Mouse (Mus musculus) left cerebral cortex, adult 2 months (tissue): Measurements from ENCODE around the gene Adgrv1. TPM values are rescaled to one million over a fixed set of nuclear protein-coding genes. Genes with fewer than 3 reads are reported as not detected.
"Not testable (repeated sequence)": the region's sequence is repeated elsewhere in the genome, so short reads cannot be mapped to it uniquely, and the experiment has no call there.

Source experiments
- DNase-seq, 2 experiments: peaks; one replicate each; pipeline ENCODE4 v3.0.0; 2021 to 2022; ENCODE audit warnings: low spot score in 2 of 2, mixed read lengths in 1 of 2; ENCODE audit errors: extremely low spot score in 1 of 2
- H3K27ac ChIP-seq: fragments of 200-600 bp; 2 replicates; pipeline ENCODE4 v1.8.1; 2022
- H3K4me3 ChIP-seq: fragments of 200-600 bp; 2 replicates; pipeline ENCODE4 v1.8.1; 2022
- CTCF ChIP-seq: fragments of 200-600 bp; IDR thresholded peaks from 2 replicates; pipeline ENCODE4 v1.8.1; 2022; ENCODE audit warnings: antibody characterized with exemption, mild to moderate bottlenecking, moderate library complexity
- intact Hi-C: fragments of 180-260 bp; cut with DNase I; formaldehyde crosslinking; loops from one replicate; pipeline ENCODE4 v1.15.1; 2025
- long read RNA-seq, 2 experiments: library from polyadenylated mRNA; stranded (forward); transcript quantifications; one replicate each; pipeline ENCODE4 v2.0.0; 2021; ENCODE audit warnings: borderline mapping rate in 2 of 2
- total RNA-seq, 2 experiments: library from RNA; stranded (reverse); gene quantifications; 2 replicates each; pipeline ENCODE4 v1.2.3; 2021

Adgrv1 gene
- total RNA-seq = 1 to 10 TPM; 1.4 to 1.6 TPM
- long read RNA-seq, experiment 1, partial matches to known transcripts = 0 of 3 reads
- long read RNA-seq, experiment 1, other reads (novel, unspliced or antisense) = 3 of 3 reads
- long read RNA-seq, experiment 2 = 0 reads

DNA sequence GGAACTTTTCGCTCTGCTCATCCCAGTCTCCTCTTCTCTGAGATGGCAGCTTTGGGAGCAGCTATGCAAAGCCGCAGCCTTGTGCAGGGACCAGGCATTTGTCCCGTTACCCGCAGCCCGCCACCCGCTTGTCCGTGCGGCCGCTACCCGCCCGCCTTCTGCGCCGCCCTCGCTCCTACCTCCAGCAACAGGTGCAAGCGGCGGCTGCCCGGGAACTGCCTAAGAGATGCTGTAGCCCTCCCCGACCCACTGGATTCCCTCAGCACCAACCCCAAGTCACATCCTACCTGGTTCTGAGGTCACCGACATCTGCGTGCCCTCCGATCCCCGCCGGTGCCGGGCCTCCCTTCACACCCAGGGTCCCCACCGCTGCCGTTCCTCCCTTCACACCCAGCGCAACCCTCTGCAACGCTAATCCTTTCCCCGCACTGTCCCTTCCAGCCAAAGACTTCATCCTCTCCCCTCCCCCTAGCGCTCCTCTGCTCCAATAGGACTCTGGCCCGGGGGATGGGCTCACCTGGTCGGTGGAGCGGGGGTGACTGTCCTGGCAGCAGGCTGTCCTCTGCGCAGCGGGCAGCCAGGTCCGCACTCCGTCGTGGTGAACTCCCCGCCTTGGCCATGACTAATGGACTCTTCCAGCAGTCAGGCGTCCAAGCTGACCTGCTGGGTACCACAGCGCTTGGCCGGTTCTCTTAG is at the start of gene Adgrv1:
Adgrv1 (minus strand) TSS at position 435 of the 696 bp plus-strand sequence.
- DNase-seq = peak; percentile 32 to 52
- H3K27ac ChIP-seq = no peak within 1 kb of the TSS
- peak within 1 kb of the TSS; percentile 49 for H3K4me3 ChIP-seq
- TF ChIP-seq CTCF = no peak
- intact Hi-C loops = no loop called here

DNA sequence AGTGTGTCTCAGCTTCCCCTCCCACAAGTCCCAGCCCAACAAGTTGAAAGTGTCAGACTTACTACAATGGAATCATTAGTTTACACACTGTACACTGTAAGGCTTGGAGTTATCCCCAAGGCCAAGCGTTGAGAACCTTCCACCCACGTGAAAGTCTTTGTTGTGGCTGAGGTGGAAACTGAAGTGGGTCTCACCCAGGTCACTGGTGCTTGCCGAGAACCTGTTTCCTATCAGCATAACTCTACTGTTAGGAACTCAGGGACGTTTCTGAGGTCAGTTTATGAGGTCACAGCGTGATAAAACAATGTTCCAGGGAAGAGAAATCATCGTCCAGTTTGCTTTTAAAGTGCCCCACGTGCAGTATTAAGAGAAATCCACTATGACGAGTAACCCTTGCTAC is 42.4 kb upstream of the Adgrv1 start:
- intact Hi-C loops = no loop called here
- Histone ChIP-seq H3K27ac (no peak overlapping the region), H3K4me3 (no peak overlapping the region)
- no peak for TF ChIP-seq CTCF
- DNase-seq = no peak

- Histone ChIP-seq H3K27ac (no peak overlapping the region), H3K4me3 (no peak overlapping the region)
- no peak for DNase-seq
- intact Hi-C loops = no loop called here
- TF ChIP-seq CTCF = no peak
Observed at GRCm38 (mm10) chr13:81667713-81668112, 34.8 kb upstream of the Adgrv1 start.

- no peak for DNase-seq
- intact Hi-C loops = no loop called here
- Histone ChIP-seq H3K4me3 (no peak overlapping the region), H3K27ac (no peak overlapping the region)
- TF ChIP-seq CTCF = no peak
Observed at GRCm38 (mm10) chr13:81664331-81664698, 31.4 kb upstream of the Adgrv1 start.

DNA sequence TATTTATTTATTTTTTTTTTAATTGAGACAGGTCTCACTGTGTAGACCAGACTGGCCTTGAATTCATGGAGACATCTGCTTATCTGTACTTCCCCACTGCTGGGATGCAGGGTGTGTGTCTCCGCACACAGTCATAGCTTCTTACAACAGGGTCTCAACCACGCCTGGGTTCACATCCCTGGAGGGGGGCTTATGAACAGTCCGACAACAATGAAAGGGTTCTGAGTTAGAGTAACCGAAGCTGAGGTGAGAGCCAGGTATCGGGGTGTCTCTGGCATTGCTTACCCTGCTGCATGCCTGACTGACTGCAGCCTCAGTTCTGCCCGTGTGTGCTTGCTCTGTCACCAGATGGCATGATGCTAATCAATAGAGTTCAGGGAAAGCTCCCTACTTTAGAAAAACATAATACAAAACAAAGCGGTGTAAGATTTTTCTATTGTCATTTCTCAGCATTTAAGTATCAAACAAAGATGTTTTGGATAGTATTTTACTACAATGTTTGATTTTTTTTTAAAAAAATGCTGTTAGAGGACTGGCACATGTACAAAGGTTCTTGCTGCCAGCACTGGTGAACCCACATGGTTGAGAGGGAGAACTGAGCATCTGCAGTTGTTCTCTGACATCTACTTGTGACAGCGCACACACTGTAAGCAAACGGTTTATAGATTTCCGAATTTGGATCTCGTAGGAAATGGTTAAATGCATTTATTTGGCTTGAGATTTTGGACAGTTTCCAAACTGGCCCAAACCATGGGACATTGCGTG is 30.8 kb upstream of the Adgrv1 start:
- intact Hi-C loops = no loop called here
- TF ChIP-seq CTCF = no peak
- Histone ChIP-seq H3K27ac (no peak overlapping the region), H3K4me3 (no peak overlapping the region)
- no peak for DNase-seq

DNA sequence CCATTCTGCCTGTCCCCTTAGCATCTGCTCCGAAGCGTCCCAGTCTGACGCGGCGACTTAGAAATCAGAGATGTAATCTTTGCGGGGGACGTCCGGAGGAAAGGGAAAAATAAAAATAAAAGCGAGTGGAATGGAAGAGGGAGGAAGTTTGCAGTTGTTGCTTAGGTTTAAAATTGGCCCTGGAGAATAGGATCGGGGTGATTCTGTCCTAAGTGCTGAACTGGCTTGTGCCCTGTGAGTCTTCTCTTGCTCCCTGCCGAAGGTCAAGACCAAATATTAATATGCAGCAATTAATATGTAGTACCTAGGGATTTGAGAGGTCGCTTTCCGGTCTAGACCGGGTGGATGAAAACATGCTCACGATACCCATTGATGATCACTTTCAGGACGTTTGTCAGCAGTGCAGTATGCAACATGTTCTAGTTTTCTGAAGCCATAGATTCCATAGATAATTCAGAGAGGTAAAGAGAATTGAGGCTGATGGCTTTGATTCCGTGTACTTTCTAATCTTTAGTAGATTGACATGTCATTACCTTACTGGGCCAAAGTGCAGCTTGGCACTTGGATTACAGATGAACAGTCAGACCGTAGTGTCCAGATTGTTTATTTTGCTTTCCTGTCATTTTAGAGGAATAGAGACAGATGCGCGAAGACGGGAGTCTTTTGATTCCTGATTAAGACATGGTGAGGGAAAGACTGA is 25.2 kb upstream of the Adgrv1 start:
- Histone ChIP-seq H3K27ac (peak overlapping the region; percentile 97), H3K4me3 (peak overlapping the region; percentile 90)
- no peak for TF ChIP-seq CTCF
- intact Hi-C loops = loop anchor here (5.0 to 10.0 kb wide), 2 partner anchors 104 to 773 kb away; partner anchors contain the start of gene Arrdc3
- no peak for DNase-seq

GRCm38 (mm10) chr13:81657351-81658052 is 24.5 kb upstream of the Adgrv1 start, which contains the start of gene Lysmd3:
Lysmd3 (plus strand) TSS chr13:81657663.
- intact Hi-C loops = loop anchor here (2.0 to 10.0 kb wide), 3 partner anchors 51 to 773 kb away; partner anchors contain the start of gene Arrdc3
- DNase-seq = peak; percentile 94 to 96
- Histone ChIP-seq H3K4me3 (peak within 1 kb of the TSS; percentile 90), H3K27ac (peak within 1 kb of the TSS; percentile 97)
- no peak; the same call in 1 of the 2 replicates for TF ChIP-seq CTCF

DNA sequence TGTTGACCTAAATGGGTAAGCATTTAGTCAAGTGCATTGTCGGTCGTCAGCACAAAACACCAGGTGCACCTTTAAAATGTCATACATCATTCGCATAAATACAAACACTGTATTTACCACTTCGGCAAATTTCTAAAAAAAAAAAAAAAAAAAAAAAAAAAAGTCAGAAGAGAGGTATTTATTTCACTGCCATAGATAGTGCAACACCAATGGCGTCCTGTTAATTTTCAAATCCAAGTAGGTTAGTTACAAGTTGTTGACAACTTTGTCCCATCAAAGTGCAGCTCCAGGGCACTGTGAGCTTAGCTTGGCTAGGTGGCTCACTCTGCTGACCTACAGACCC is 24.0 kb upstream of the Adgrv1 start:
- intact Hi-C loops = loop anchor here (2.0 to 10.0 kb wide), 3 partner anchors 52 to 772 kb away; partner anchors contain the start of gene Arrdc3

DNA sequence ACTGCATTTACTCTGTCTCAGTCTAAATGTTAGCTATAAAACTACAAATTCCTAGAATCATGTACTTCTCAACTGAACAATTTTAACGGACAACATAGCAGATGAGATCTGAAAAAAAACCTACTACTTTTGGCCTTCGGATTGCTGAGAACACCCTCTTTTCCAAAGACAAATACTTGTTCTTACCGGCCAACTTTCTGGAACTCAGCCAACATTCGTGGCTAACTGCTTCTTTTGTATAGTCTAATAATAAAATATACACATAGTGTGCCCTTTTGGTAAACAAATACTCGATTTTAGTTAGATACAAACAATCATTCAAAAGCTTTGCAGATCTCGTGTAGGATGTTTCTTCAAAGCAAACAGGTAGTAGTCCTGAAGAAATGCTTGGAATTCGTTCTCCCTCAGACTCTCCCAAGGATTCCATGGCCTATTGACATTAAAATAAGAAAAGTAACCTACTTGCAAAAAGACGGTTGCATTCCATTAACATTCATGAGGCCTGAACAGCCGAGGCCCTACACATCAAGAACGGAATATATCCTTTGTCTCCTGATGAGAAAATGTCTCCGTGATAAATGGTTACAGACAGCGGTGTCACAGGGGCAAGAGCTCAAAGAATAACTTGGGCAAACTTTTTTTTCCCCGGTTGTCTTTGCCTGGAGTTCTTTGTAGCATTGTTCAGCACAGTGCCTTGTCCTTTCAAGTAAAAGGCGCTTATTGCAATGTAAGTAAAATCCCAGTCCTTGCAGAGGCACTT is 23.3 kb upstream of the Adgrv1 start:
- intact Hi-C loops = loop anchor here (2.0 to 10.0 kb wide), 3 partner anchors 53 to 771 kb away; partner anchors contain the start of gene Arrdc3
- Histone ChIP-seq H3K27ac (no peak overlapping the region), H3K4me3 (no peak overlapping the region)
- DNase-seq = no peak
- TF ChIP-seq CTCF = no peak

More for the DNA sequence above, 24.0 kb upstream of the Adgrv1 start:
- no peak for DNase-seq
- no peak for TF ChIP-seq CTCF
- Histone ChIP-seq H3K27ac (peak overlapping the region; percentile 83), H3K4me3 (peak overlapping the region; percentile 90)

DNA sequence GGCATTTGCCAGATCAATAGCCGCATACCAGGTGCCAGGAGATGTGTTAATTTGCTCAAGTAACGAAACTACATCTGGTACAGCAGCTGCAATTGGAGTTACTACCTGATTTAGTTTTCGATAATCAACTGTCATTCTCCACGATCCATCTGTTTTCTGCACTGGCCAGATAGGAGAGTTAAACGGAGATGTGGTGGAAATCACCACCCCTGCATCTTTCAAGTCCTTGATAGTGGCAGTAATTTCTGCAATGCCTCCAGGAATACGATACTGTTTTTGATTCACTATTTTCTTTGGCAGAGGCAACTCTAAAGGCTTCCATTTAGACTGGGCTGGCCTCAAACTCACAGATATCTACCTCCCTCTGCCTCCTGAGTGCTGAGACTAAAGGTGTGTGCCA is 17.4 kb upstream of the Adgrv1 start:
- not testable (repeated sequence) for DNase-seq, H3K4me3 ChIP-seq, H3K27ac ChIP-seq
- intact Hi-C loops = loop anchor here (10.0 kb wide), 1 partner anchor 766 kb away; the partner anchor contains the start of gene Arrdc3
